Mouse (Mus musculus) midbrain, embryonic 13.5 days (tissue): ENCODE results near the gene Hs3st3b1. TPM values are rescaled to one million over a fixed set of nuclear protein-coding genes. Genes with fewer than 3 reads are reported as not detected.

Experiments used
- ATAC-seq: fragments of 200-750 bp; cut with Nextera tagmentation; 2 replicates; pipeline ENCODE4 v1.8.0; 2017; ENCODE audit warnings: mild to moderate bottlenecking, moderate TSS enrichment, moderate library complexity
- H3K27ac ChIP-seq: fragments of 300-500 bp; sonication (generic); 2 replicates; pipeline ENCODE4 v1.5.1; 2015; ENCODE audit warnings: inconsistent platforms, mild to moderate bottlenecking, moderate library complexity
- H3K27me3 ChIP-seq: fragments of 300-500 bp; sonication (generic); 2 replicates; pipeline ENCODE4 v1.6.1; 2015; ENCODE audit warnings: mild to moderate bottlenecking, inconsistent platforms
- H3K36me3 ChIP-seq: fragments of 300-500 bp; sonication (generic); 2 replicates; pipeline ENCODE4 v1.6.1; 2015; ENCODE audit warnings: mild to moderate bottlenecking, inconsistent platforms
- H3K4me1 ChIP-seq: fragments of 300-500 bp; sonication (generic); replicated peaks from 2 replicates; pipeline ENCODE4 v1.6.1; 2015; ENCODE audit warnings: inconsistent platforms
- H3K4me2 ChIP-seq: fragments of 300-500 bp; sonication (generic); replicated peaks from 2 replicates; pipeline ENCODE4 v1.6.1; 2015; ENCODE audit warnings: moderate library complexity, mild to moderate bottlenecking, inconsistent platforms
- H3K4me3 ChIP-seq: fragments of 300-500 bp; sonication (generic); replicated peaks from 2 replicates; pipeline ENCODE4 v1.5.1; 2015; ENCODE audit warnings: mild to moderate bottlenecking, inconsistent platforms
- H3K9ac ChIP-seq: fragments of 300-500 bp; sonication (generic); replicated peaks from 2 replicates; pipeline ENCODE4 v1.6.1; 2015; ENCODE audit warnings: mild to moderate bottlenecking, inconsistent platforms
- H3K9me3 ChIP-seq: fragments of 300-500 bp; sonication (generic); 2 replicates; pipeline ENCODE4 v1.6.1; 2016; ENCODE audit warnings: mild to moderate bottlenecking, inconsistent platforms
- WGBS: fragments of 180-500 bp; shearing (Covaris S2); methylation state at CpG from one replicate; pipeline ENCODE4 v1.1.7; 2015; 5-methylcytosine and 5-hydroxymethylcytosine counted together
- polyA plus RNA-seq: library from polyadenylated mRNA; unstranded; fragments of >200 nt; fragmentation: Nextera tagmentation; extraction: Ambion mirVana; gene quantifications from 2 replicates; pipeline ENCODE4 v1.2.1, GENCODE M21; 2015

The Hs3st3b1 gene
- polyA plus RNA-seq, 1 experiment from 2014 or later, result 15.9 TPM

DNA sequence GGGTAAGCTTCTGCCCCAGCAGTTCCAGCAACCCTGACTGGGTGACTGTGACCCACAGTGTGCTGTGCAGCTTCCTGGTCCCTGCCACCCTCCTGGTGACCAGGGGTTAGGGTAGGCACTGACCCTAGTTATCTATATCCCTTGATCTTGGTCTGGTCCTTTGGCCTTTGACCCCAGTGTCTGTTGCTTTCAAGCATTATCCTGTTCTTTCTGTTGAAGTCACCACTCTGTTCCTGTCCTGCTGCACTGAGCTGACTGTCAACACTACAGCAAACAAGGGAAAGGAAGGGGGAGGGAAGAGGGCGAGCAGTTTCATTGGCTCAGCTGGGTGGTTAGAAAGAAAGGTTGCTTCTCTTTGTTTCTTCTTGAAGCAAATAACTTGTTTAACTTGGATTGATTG lies 60.1 kb downstream of the Hs3st3b1 start:
- H3K27ac ChIP-seq, result no peak overlapping the region
- no peaks in the 10 kb centered on the region for H3K9me3 ChIP-seq
- H3K4me1 ChIP-seq, result no peaks in the 10 kb centered on the region
- ATAC-seq, result no peak
- no peak overlapping the region for H3K9ac ChIP-seq
- no peak overlapping the region for H3K4me3 ChIP-seq
- no peak overlapping the region for H3K4me2 ChIP-seq
- H3K27me3 ChIP-seq, result peaks cover 4% of the 10 kb centered on the region; the same call in 1 of the 2 replicates
- WGBS, result 13% methylated on average over 1 of the region's 1 CpGs
- no peaks in the 10 kb centered on the region for H3K36me3 ChIP-seq

DNA sequence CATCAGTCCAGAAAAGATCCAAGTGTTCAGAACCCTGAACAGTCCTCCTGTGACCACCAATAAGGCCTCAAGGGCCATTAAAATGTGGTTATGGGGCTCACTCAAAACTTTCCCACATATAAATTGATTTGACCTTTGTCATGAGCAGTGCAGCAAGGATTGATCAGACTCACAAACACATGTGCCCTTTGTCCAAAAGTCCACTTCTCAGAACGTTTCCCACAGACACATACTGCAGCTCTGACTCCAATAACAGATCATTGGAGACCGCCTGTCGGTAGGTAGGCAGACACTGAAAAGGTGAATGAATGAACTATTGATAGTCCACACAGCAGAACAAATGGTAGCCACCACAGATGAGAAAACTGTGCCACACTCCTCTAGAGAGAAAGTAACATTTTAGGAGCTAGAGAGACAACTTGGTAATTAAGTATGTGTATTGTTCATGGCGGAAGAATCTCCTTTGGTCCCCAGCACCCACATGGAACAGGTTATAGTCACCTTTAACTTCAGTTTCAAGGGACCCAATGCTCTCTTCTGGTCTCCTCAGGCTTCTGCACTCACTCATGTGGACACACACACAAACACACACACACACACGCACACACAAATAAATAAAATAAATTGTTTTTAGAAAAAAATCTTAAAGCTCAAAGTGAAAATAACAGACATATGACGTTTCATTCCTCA lies 70.9 kb downstream of the Hs3st3b1 start:
- ATAC-seq, result no peak
- H3K27me3 ChIP-seq, result no peaks in the 10 kb centered on the region
- H3K36me3 ChIP-seq, result no peaks in the 10 kb centered on the region
- no peak overlapping the region for H3K9ac ChIP-seq
- H3K4me2 ChIP-seq, result no peak overlapping the region
- no peak overlapping the region for H3K4me3 ChIP-seq
- H3K9me3 ChIP-seq, result no peaks in the 10 kb centered on the region
- 86% methylated on average over 6 of the region's 6 CpGs for WGBS
- no peaks in the 10 kb centered on the region for H3K4me1 ChIP-seq
- H3K27ac ChIP-seq, result no peak overlapping the region

DNA sequence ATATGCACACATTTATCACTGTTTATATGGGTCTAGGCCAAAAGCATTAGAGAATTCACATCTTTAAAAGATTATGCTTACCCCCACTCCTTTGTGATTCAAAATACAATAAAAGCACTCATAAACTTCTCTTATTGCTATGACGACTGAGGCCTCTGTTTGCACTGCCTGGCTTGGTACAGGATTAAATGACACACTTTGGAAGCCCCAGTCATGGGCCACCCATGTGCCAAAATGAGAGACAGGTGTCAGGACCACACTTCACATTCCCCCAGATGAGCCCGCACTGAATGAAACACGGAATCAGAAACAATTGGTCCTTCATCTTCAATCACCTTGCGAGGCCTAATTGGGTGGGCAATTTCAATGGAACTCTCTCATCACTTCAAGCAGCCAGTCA lies 71.8 kb downstream of the Hs3st3b1 start:
- H3K36me3 ChIP-seq, result no peaks in the 10 kb centered on the region
- H3K9ac ChIP-seq, result no peak overlapping the region
- no peaks in the 10 kb centered on the region for H3K9me3 ChIP-seq
- H3K4me2 ChIP-seq, result no peak overlapping the region
- H3K27me3 ChIP-seq, result no peaks in the 10 kb centered on the region
- no peaks in the 10 kb centered on the region for H3K4me1 ChIP-seq
- ATAC-seq, result no peak
- 86% methylated on average over 4 of the region's 4 CpGs for WGBS
- no peak overlapping the region for H3K4me3 ChIP-seq
- no peak overlapping the region for H3K27ac ChIP-seq

DNA sequence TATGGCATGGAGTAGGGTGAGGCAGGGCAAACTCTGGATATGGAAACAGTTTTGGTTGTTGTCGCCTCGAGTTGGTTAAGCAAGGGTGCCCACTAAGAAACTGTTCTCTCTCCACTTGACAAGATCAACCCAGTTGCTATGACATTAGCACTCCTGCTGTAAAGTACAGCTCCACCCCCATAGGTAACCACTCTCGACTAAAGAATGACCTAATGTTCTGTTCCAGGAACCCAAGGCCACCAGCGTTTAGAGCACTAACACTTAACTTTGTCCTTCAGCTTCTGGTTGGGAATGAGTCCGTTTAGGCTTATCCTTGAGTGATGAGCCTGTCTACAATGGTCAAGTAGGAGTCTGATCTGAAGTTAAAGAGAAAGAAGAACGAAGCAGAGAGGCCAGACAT lies 76.7 kb downstream of the Hs3st3b1 start:
- no peaks in the 10 kb centered on the region for H3K4me1 ChIP-seq
- no peak overlapping the region for H3K4me3 ChIP-seq
- no peak overlapping the region for H3K4me2 ChIP-seq
- H3K36me3 ChIP-seq, result no peaks in the 10 kb centered on the region
- no CpG with 5 or more reads among the region's 6 CpGs for WGBS
- H3K27ac ChIP-seq, result no peak overlapping the region
- no peak for ATAC-seq
- no peak overlapping the region for H3K9ac ChIP-seq
- no peaks in the 10 kb centered on the region for H3K27me3 ChIP-seq
- H3K9me3 ChIP-seq, result no peaks in the 10 kb centered on the region

DNA sequence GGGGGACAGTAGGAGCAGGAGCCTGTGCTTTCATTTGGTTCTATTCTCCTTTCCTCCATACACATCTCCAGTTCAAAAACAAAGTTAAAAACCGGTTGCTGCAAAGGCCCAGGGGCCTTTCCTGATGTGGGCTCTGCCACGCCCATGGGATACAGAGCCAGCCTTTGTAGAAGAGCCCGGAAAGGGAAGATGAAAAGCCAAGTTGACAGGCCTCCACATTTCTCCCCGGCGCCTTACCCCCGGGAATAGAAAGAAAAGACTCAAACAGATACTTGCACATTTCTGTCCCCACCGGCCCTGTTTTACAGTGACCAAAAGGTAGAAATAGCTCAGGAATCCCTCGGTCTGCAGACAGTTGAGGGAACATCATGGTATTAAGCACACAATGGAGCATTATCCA lies 77.4 kb downstream of the Hs3st3b1 start:
- no peak for ATAC-seq
- no peaks in the 10 kb centered on the region for H3K36me3 ChIP-seq
- WGBS, result 51% methylated on average over 8 of the region's 8 CpGs
- no peak overlapping the region for H3K4me3 ChIP-seq
- H3K27me3 ChIP-seq, result no peaks in the 10 kb centered on the region
- H3K9ac ChIP-seq, result no peak overlapping the region
- H3K27ac ChIP-seq, result no peak overlapping the region
- no peak overlapping the region for H3K4me2 ChIP-seq
- no peaks in the 10 kb centered on the region for H3K9me3 ChIP-seq
- no peaks in the 10 kb centered on the region for H3K4me1 ChIP-seq

DNA sequence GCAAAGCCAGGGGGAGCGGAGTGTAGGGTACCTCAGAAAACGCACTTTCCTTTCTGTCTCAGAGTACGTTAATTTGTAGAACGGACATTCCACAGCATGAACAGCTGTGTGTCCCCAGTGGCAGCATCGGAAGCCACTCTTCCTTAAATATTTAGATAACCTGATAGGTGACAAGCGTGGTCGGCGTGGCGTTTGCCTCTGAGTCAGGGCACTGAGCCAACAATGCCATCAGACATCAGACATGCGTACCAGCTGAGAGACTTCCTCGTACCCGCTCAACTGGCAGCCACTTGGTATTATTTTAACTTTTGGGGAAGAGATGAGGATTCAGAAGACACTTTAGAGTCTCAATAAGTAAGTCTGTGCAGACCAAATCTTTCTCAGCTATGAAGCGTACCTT lies 84.6 kb downstream of the Hs3st3b1 start:
- Histone ChIP-seq H3K4me1 (peaks cover 11% of the 10 kb centered on the region), H3K4me2 (no peak overlapping the region), H3K9me3 (no peaks in the 10 kb centered on the region), H3K27ac (no peak overlapping the region), H3K9ac (no peak overlapping the region), H3K4me3 (no peak overlapping the region), H3K36me3 (no peaks in the 10 kb centered on the region), H3K27me3 (no peaks in the 10 kb centered on the region)
- no peak for ATAC-seq
- 84% methylated on average over 13 of the region's 13 CpGs for WGBS

Other genes starting within 250 kb of the Hs3st3b1 start
- gene Cox10, start 157.2 kb upstream of the Hs3st3b1 start, polyA plus RNA-seq, result 22.3 and 25.5 TPM in 2 replicates